Mouse (Mus musculus) embryonic facial prominence, embryonic 10.5 days (tissue): ENCODE measurements at regions not wholly inside any gene's neighbourhood (a gene's known extent, or its start where the extent isn't known, plus 50 kb on each side); places are given as distances from the start of the nearest gene placed in this dataset.
A peak's percentile ranks its signal among the peaks of the same experiment; 100 is the strongest.
"Not testable (repeated sequence)": the region's sequence is repeated elsewhere in the genome, so short reads cannot be mapped to it uniquely, and the experiment has no call there.

Experiments used
- DNase-seq: peaks from one replicate; pipeline ENCODE4 v3.0.0-alpha.2; 2017; ENCODE audit warnings: low spot score
- H3K27ac ChIP-seq: fragments of 300-500 bp; sonication (generic); replicated peaks from 2 replicates; pipeline ENCODE4 v1.5.1; 2016; ENCODE audit warnings: mild to moderate bottlenecking
- H3K27me3 ChIP-seq: fragments of 300-500 bp; sonication (generic); replicated peaks from 2 replicates; pipeline ENCODE4 v1.6.1; 2016; ENCODE audit warnings: low read depth, mild to moderate bottlenecking; ENCODE audit not compliant: poor library complexity, severe bottlenecking
- H3K36me3 ChIP-seq: fragments of 300-500 bp; sonication (generic); replicated peaks from 2 replicates; pipeline ENCODE4 v1.6.1; 2016; ENCODE audit warnings: mild to moderate bottlenecking, moderate library complexity
- H3K4me1 ChIP-seq: fragments of 300-500 bp; sonication (generic); 2 replicates; pipeline ENCODE4 v1.6.1; 2016
- H3K4me3 ChIP-seq: fragments of 300-500 bp; sonication (generic); 2 replicates; pipeline ENCODE4 v1.5.1; 2016; ENCODE audit warnings: mild to moderate bottlenecking, moderate library complexity
- H3K9me3 ChIP-seq: fragments of 300-500 bp; sonication (generic); 2 replicates; pipeline ENCODE4 v1.6.1; 2016; ENCODE audit warnings: mild to moderate bottlenecking
- WGBS: fragments of 180-500 bp; shearing (Covaris S2); methylation state at CpG from one replicate; pipeline ENCODE4 v1.1.7; 2016; 5-methylcytosine and 5-hydroxymethylcytosine counted together

- Histone ChIP-seq H3K9me3 (no peaks in the 10 kb centered on the region), H3K27ac (no peak overlapping the region), H3K4me1 (no peaks in the 10 kb centered on the region), H3K27me3 (no peaks in the 10 kb centered on the region), H3K36me3 (no peaks in the 10 kb centered on the region), H3K4me3 (no peak overlapping the region)
- DNase-seq = no peak
- 83% methylated on average over 5 of the region's 5 CpGs for WGBS
Measured at GRCm38 (mm10) chr1:73625365-73625764, 498.9 kb downstream of the Tns1 start.

- not testable (repeated sequence) for H3K9me3 ChIP-seq, H3K27me3 ChIP-seq, DNase-seq, H3K27ac ChIP-seq, H3K4me1 ChIP-seq, H3K4me3 ChIP-seq, H3K36me3 ChIP-seq
- WGBS = 86% methylated on average over 5 of the region's 5 CpGs
Measured at GRCm38 (mm10) chr1:73621121-73621520, 503.1 kb downstream of the Tns1 start.

GRCm38 (mm10) chr1:73618551-73619170, 505.6 kb downstream of the Tns1 start:
- H3K27me3 ChIP-seq = no peaks in the 10 kb centered on the region
- no peaks in the 10 kb centered on the region for H3K9me3 ChIP-seq
- WGBS = 45% methylated on average over 4 of the region's 4 CpGs
- no peak overlapping the region for H3K27ac ChIP-seq
- H3K4me3 ChIP-seq = no peak overlapping the region
- H3K36me3 ChIP-seq = no peaks in the 10 kb centered on the region
- H3K4me1 ChIP-seq = no peaks in the 10 kb centered on the region
- peak; percentile 61 for DNase-seq

- no peaks in the 10 kb centered on the region for H3K9me3 ChIP-seq
- 87% methylated on average over 9 of the region's 9 CpGs for WGBS
- H3K36me3 ChIP-seq = no peaks in the 10 kb centered on the region
- H3K27me3 ChIP-seq = no peaks in the 10 kb centered on the region
- H3K4me3 ChIP-seq = no peak overlapping the region
- H3K4me1 ChIP-seq = peaks cover 6% of the 10 kb centered on the region
- no peak for DNase-seq
- H3K27ac ChIP-seq = no peak overlapping the region
Measured at GRCm38 (mm10) chr1:73593653-73594385, 530.4 kb downstream of the Tns1 start.

GRCm38 (mm10) chr1:73591342-73592099, 532.7 kb downstream of the Tns1 start:
- 70% methylated on average over 9 of the region's 9 CpGs for WGBS
- Histone ChIP-seq H3K4me1 (peaks cover 6% of the 10 kb centered on the region), H3K27ac (no peak overlapping the region), H3K27me3 (no peaks in the 10 kb centered on the region), H3K36me3 (no peaks in the 10 kb centered on the region), H3K4me3 (no peak overlapping the region), H3K9me3 (no peaks in the 10 kb centered on the region)
- no peak for DNase-seq

GRCm38 (mm10) chr1:73579680-73580079, 544.6 kb downstream of the Tns1 start:
- H3K27ac ChIP-seq = no peak overlapping the region
- H3K27me3 ChIP-seq = no peaks in the 10 kb centered on the region
- no peaks in the 10 kb centered on the region for H3K4me1 ChIP-seq
- WGBS = 92% methylated on average over 3 of the region's 3 CpGs
- DNase-seq = no peak
- no peak overlapping the region for H3K4me3 ChIP-seq
- no peaks in the 10 kb centered on the region for H3K36me3 ChIP-seq
- H3K9me3 ChIP-seq = no peaks in the 10 kb centered on the region

- Histone ChIP-seq H3K4me1 (no peaks in the 10 kb centered on the region), H3K9me3 (no peaks in the 10 kb centered on the region), H3K36me3 (no peaks in the 10 kb centered on the region), H3K4me3 (no peak overlapping the region), H3K27ac (no peak overlapping the region), H3K27me3 (no peaks in the 10 kb centered on the region)
- DNase-seq = no peak
- 98% methylated on average over 1 of the region's 1 CpGs for WGBS
Measured at GRCm38 (mm10) chr1:73577019-73577418, 547.2 kb downstream of the Tns1 start.

- H3K9me3 ChIP-seq = no peaks in the 10 kb centered on the region
- no peak overlapping the region for H3K27ac ChIP-seq
- no peak overlapping the region for H3K4me3 ChIP-seq
- no peak for DNase-seq
- H3K27me3 ChIP-seq = no peaks in the 10 kb centered on the region
- 72% methylated on average over 1 of the region's 1 CpGs for WGBS
- H3K4me1 ChIP-seq = no peaks in the 10 kb centered on the region
- H3K36me3 ChIP-seq = no peaks in the 10 kb centered on the region
Measured at GRCm38 (mm10) chr1:73575694-73576093, 548.6 kb downstream of the Tns1 start.

GRCm38 (mm10) chr1:73570944-73571343, 553.3 kb downstream of the Tns1 start:
- Histone ChIP-seq H3K9me3 (no peaks in the 10 kb centered on the region), H3K27me3 (no peaks in the 10 kb centered on the region), H3K4me3 (no peak overlapping the region), H3K27ac (no peak overlapping the region), H3K4me1 (no peaks in the 10 kb centered on the region), H3K36me3 (no peaks in the 10 kb centered on the region)
- DNase-seq = no peak
- 85% methylated on average over 3 of the region's 3 CpGs for WGBS

- no peak overlapping the region for H3K4me3 ChIP-seq
- no peak for DNase-seq
- H3K4me1 ChIP-seq = no peaks in the 10 kb centered on the region
- H3K9me3 ChIP-seq = no peaks in the 10 kb centered on the region
- WGBS = 93% methylated on average over 3 of the region's 3 CpGs
- no peaks in the 10 kb centered on the region for H3K36me3 ChIP-seq
- H3K27ac ChIP-seq = no peak overlapping the region
- H3K27me3 ChIP-seq = no peaks in the 10 kb centered on the region
Measured at GRCm38 (mm10) chr1:73566770-73567169, 551.1 kb upstream of the Tnp1 start.

GRCm38 (mm10) chr1:73560594-73560993, 544.9 kb upstream of the Tnp1 start:
- Histone ChIP-seq H3K4me1 (no peaks in the 10 kb centered on the region), H3K27ac (no peak overlapping the region), H3K9me3 (no peaks in the 10 kb centered on the region), H3K36me3 (no peaks in the 10 kb centered on the region), H3K4me3 (no peak overlapping the region), H3K27me3 (no peaks in the 10 kb centered on the region)
- DNase-seq = no peak
- WGBS = 90% methylated on average over 1 of the region's 1 CpGs

GRCm38 (mm10) chr1:73547877-73548276, 532.2 kb upstream of the Tnp1 start:
- Histone ChIP-seq H3K9me3 (no peaks in the 10 kb centered on the region), H3K36me3 (no peaks in the 10 kb centered on the region), H3K4me1 (peaks cover 6% of the 10 kb centered on the region), H3K27ac (no peak overlapping the region), H3K4me3 (no peak overlapping the region), H3K27me3 (no peaks in the 10 kb centered on the region)
- 72% methylated on average over 3 of the region's 3 CpGs for WGBS
- no peak for DNase-seq

GRCm38 (mm10) chr1:73545401-73545800, 529.7 kb upstream of the Tnp1 start:
- Histone ChIP-seq H3K27ac (0 out of 2 replicates have a peak overlapping the region, but pooled peaks have one; percentile 2), H3K9me3 (no peaks in the 10 kb centered on the region), H3K4me3 (no peak overlapping the region), H3K4me1 (peaks cover 11% of the 10 kb centered on the region), H3K27me3 (no peaks in the 10 kb centered on the region), H3K36me3 (no peaks in the 10 kb centered on the region)
- WGBS = 60% methylated on average over 6 of the region's 6 CpGs
- no peak for DNase-seq
